Mouse (Mus musculus) left cerebral cortex, adult 8-10 months (tissue): ENCODE measurements around the gene Arhgap29. TPM values are rescaled to one million over a fixed set of nuclear protein-coding genes. Genes with fewer than 3 reads are reported as not detected.

ENCODE experiments used
- DNase-seq, 2 experiments: peaks; one replicate each; pipeline ENCODE4 v3.0.0; 2022; ENCODE audit warnings: low spot score in 2 of 2
- total RNA-seq, 4 experiments: library from RNA; stranded (reverse); gene quantifications; 2 replicates each; pipeline ENCODE4 v1.2.4; 2022

Arhgap29 gene
- total RNA-seq, 4 experiments from 2014 or later: 20.0 to 26.9 (median 24.7) TPM

DNA sequence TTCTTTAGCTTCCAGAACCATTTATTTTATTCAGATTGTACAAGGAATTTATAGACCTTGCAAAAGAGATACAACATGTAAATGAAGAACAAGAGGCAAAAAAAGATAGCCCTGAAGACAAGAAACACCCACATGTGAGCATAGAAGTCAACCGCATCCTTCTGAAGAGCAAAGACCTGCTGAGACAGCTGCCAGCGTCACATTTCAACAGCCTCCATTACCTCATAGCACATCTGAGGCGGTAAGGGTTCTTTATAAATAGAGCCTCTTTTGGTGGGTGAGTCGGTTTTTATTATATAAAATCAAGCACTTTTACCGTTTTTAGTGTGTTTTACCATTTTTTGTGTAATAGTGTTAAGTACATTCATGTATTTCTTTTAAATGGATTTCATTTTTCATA is 57.5 kb downstream of the Arhgap29 start:
- no peak for DNase-seq

DNA sequence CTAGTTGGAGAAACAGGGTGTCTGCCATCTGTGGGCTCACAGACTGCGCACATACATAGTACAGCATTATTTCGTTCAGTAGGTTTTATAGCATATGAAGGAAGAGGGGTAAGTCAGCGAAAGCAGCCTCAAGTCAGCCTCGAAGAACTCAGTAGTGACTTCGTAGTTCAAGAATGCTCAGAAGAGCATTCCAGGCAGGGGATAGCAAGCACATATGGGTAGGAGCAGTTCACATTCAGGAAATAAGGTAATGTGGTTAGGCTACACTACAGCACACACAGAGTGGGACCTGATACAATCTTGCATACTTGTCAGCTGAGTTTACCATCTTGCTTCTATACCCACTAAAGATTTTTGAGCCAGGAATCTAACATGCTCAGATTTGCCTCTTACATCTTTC is 58.0 kb downstream of the Arhgap29 start:
- DNase-seq: no peak

DNA sequence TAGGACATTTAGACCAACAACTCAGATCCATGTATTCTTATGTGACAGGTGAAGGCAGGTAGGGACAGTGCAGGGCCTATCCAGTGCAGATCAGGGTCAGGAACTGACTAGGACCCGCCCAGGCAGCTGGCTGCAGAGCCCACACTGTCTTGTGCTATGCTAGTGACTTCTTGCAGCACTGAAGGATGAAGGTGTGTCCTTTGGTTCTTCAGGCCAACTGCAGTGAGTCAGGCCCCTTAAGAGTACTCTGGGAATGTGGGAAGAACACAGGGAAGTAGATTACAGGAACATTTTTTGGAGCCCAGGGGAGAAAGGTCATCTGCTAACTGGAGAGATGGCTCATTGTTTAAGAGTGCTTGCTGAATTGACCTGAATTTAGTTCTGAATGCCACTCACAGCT is 60.1 kb downstream of the Arhgap29 start:
- no peak for DNase-seq

DNA sequence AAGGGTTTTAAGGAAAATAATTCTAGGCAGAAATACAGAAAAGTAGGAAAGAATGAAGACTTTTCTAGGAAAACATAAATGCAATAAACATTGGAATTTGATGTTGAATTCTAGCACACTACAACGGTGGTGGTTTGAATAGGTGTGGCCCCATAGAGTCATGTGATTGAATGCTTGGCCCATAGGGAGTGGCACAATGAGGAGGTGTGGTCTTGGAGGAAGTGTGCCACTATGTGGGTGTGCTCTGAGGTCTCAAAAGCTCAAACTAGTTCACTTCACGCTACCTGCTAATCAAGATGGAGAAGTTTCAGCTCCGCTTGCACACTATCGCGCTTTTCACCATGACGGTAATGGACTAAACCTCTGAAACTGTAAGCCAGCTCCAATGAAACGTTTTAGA is 66.1 kb downstream of the Arhgap29 start:
- DNase-seq: no peak

DNA sequence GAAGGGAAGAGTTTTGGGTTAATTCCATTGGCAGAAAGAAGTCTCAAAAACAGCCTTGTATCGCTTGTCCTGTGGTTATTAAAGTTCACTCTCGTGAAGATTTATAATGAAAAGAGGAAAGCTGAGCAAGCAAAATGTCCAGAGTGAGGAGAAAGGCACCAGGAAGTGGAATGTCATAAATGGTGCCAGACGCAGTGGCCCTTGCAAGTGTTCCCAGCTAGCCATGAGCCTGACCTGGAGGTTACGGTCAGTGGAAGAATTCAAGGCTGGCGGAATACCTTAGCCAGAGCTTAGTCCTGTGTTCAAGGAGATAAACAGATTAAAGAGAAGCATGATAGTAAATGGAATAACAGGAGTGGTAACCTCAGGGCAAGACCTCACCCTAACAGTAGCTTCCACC is 66.8 kb downstream of the Arhgap29 start:
- DNase-seq: no peak

DNA sequence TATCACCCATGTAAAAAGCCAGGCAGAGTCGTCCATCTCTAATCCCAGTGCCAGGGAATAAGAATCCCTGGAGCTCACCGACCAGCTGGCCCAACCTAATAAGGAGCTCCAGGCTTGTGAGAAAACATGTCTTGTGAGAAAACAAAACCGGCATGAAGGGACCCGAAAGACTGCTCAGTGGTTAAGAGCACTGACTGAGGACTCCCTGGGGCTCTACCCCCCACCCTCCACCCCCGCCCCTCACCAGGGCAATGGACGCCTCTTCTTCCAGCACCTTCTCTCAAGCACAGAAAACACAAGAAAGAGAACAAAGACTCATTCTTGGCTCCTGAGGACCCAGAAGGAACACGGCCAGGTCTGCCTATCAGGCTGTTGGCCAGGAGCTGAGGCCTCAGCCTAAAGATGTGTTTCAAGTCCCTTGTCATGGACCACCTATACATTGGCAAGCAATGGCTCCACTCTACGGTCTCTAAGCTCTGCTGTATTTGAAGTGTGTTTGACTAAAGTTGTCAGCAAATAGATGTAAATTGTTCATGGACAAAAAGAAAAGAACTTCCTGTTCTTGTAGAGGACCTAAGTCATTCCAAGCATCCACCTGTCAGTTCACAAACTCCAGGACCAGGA is 68.8 kb downstream of the Arhgap29 start:
- no peak for DNase-seq

DNA sequence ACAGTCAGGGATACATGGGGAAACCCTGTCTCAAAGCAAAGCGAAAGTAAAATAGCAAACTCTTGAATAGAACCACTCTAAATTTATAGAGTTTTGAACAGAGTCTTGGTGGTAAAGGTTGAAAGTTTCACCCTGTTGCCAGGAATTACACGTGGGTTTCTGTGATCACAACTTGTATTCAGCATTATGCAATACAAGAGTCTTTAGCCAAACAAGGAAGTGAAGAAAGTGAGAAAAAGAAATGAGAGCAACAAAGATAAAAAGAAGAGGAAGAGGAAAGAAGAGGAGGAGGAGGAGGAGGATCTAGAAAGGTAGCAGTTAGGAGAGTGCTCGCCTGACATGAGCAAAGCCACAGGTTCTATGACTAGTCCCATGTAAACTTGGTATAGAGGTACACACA is 70.0 kb downstream of the Arhgap29 start:
- DNase-seq: no peak

DNA sequence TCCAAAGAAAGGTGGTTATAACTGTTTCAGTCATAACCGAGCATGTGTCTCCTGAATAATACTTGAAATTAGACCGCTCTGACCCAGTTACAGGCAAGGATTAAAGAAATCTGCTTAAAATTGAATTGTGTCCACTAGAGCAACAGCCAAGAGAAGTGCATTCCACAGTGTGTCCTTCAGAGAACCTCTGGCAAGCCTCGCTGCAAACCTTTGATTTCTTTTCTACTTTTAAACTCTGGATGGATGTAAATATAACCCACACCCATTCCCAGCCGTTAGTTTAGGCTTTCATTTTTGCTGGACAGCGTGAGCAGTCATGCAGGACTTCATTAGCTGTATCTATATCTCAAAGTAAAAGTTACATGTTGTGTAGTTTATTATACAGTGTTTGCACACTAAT is 74.3 kb downstream of the Arhgap29 start:
- no peak for DNase-seq

DNA sequence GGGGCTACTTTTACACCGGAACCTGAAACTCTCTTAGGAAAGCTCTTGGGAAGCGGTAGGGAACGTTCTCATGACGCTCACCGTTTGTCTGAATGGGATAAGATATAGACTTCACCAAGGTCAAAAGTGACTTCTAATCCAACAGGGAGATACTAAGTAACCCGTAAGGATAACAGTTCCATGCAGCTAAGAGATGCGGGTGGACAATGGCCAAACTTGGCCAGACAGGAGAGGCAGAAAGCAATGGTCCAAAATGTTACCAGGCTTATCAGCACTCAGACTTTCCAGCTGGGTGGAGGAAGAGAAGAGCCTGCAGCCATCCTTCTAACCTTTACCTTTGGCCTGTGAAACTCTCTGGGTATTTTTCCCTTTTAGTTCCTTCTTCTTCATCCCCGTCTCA is 75.4 kb downstream of the Arhgap29 start:
- DNase-seq: no peak

DNA sequence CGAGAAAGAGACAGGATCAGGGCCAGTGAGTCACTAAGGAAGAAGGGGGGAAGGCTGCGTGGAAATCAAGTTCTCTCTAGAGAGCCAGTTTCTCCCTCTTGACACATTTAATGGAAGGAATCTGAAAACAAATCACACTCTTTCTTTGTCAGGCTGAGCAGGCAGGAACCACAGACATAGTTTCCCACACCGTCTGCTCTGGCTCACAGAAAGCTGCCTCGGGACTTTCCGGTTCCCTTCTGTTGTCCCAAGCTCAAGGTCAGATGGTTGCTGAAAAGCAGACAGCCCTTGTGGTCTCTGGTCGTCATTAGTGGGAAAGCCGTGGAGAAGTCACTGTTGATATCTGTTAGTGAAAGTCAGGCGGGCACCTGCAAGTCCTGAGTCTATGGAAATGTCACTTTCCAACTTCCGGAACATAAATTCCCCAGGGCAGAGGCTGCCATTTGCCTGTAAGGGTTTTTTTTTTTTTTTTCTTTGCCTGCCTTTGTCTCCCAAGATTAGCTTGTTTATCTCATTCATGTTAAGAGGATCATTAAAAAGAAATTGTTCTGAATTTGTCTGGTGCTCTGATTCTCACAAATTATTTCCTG is 81.0 kb downstream of the Arhgap29 start:
- no peak for DNase-seq

DNA sequence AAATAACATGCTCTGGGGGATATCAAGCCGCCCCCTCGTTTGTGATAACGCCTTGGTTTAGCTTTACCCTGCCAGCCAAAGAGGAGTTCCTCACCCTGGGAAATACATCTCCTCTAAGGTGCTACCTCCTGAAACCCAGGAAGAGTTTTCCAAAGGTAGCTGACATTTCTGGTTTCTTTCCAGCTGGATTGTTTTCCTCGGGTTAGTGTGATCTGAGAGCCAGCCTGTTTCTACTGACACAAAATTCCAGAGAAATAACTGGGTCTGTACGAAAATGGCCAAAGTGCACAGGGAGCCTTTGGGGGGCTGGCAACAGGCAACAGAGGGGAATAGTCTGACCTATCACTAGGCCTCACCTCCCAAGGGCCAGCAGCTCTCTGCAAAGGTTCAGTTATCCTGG is 81.9 kb downstream of the Arhgap29 start:
- DNase-seq: no peak

DNA sequence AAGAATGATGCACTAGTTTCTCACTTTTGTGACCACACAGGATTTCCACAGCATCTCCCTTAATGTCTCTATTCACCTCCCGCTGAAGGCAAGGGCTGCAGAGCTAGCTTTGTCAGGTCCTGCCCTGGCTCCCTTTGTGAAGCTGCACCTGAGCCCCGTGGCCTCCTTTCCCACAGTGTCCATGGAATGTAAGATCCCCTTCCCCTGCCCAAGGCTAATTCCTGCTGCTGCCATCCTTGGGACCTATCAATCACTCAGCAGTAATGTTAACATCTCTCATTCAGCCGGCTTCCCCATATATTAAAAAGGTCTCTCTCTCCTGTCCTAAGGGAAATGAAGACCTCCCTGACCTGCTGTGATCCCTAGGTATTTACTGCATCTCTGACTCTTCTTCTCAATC is 82.8 kb downstream of the Arhgap29 start:
- DNase-seq: no peak

DNA sequence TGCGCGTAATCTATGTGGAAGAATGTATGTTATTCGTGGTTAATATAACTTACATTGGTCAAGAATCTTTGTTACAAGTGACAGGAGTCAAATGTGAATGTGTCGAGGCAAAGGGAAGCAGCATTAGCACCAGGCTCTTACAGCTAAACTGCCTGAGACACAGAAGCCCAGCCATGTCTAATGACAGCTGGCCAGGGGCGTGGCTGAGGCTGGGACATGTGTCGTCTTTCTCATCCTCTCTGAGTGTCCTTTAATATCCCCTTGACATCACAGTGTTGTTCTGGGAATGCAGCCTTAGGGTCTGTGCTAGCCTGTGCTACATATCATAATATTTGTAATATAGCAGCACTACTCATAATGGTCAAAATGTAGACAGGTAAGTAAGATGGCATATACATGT is 88.2 kb downstream of the Arhgap29 start:
- DNase-seq: no peak

DNA sequence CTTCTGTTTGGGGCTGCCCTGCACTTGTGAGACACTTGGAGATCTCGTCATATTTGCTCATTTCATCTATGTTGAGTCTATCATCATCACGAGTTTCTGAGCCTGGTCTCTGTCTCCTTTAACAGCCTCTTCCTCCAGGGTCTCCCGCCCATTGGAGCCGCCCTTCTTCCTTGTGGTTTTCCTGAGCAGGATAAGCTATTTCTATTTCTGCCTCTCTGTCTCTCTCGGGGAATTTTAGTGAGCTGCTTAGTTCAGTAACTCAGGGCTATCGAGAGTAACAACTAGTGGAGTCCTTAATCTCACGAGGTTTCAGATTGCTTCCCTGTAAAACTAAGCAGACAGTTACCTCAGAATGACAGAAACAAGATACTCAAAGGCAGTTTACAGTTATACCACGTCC is 90.8 kb downstream of the Arhgap29 start:
- no peak for DNase-seq

DNA sequence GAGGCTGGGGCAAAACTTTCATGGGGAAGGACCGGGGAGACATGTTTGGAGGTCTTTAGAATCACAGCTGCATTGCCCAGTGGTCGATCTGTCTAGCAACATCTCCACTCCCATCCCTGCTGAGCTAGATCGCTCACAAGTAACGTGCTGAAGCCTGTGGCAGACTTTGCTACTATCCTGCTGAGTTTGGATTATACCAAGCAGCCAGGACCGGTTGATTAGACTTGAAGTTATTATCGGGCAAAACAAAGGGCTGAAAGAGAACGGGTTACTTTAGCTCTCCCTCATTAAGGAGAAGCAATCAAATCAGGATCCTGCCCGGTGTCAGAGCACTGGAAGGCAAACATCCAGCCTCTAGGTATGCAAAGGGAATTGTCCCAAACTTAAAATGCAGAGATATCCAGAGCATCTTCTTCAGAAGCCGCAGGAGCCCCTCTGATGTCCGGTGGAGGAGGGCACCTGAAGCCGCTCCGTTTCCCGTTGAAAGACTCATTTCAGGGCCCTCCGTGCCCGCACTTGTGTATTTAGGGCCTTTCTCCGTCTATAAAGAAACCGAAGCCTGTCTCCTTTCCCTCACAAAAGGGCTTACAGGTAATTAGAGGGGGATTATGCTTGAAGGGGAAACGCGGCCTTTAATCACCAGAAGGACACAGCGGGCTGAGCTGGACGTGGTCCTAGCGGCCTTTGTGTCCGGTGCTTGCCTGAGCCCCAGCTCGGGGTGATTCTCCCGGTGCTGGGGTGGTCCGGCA is 91.6 kb downstream of the Arhgap29 start, which contains the start of gene Abca4:
Gene Abca4 (plus strand): TSS at position 645 of the 749 bp plus-strand sequence.
- no peak for DNase-seq

DNA sequence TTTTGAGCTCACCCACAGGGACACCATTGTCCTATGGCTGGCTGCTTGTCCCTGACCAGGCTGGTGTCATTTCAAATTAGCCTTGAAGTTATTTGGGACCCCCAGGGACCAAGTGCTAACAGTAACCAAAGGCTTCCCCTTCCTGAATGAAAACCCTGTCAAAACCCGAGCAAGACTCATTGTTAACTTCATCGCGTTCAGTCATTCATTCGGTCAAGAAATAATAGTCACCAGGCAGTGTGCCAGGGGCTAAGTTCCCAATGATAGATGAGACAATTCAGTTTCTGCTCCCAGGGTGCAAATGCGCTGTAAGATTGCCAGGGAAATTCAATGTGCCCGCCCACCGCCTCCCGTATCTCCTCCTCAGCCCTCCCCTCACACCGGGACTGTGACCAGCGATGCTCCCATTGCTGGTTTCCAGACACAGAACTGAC is 93.9 kb downstream of the Arhgap29 start:
- DNase-seq: no peak

DNA sequence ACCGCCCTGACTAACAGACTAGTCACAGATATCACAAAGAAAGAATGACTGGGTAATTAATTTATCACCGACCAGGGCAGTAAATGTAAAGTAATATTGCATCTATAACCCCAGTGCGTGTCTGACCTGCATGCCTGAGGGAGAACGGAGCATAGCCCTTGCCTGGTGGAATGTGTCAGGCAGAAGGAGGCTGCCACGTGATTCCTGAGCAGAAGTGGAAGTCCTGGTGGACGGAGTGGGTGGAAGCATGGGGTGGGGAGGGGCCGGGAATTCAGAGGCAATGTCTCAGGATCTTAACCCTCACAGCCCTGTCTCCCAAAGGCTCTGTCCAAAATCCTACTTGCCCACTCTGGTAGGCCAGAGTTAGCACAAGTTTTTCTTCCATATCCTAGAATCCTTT is 95.1 kb downstream of the Arhgap29 start:
- no peak for DNase-seq

DNA sequence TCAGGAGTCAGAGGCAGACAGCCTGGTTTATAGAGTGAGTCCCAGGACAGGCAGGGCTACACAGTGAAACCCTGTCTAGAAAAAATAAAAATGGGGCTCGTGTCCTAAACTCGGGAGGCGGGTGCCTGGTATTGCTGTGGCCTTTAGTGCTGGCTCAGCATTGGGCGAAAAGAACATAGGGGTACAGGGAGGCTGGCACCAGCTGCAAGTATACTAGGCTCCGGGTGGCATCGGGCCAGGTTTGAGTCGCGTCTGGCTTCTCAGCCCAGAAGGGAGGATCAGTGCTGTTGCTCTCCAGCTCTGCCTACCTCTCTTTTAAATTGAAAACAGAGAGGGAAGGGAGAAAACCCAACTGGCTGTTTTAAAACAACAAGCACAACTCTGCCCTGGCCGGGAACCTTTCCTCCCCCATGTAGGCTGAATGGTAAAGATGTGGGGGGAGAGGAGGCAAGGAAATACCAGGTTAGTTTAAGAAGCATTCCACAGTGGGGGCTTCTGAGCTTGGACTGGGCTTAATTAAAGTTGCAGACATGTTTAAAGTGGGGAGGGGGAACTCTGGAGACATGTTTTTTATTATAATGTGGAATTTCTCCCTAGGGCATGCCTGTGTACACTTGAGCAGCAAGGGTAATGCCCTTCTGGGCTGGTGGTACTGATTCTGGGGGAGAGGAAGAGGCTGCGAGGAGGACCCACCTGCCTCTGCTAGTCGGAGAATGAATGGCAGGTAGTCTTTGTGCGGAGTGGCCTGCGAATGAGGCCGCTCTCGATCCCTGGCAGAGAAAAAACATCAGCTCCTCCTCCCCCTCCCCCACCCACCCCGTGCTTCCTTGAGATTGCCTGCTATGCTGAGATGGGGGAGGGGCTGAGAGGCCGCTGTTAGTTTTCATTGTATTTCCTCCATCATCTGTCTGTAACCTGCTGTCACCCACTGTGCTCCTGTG is 95.8 kb downstream of the Arhgap29 start:
- peak; percentile 32 to 42 for DNase-seq

DNA sequence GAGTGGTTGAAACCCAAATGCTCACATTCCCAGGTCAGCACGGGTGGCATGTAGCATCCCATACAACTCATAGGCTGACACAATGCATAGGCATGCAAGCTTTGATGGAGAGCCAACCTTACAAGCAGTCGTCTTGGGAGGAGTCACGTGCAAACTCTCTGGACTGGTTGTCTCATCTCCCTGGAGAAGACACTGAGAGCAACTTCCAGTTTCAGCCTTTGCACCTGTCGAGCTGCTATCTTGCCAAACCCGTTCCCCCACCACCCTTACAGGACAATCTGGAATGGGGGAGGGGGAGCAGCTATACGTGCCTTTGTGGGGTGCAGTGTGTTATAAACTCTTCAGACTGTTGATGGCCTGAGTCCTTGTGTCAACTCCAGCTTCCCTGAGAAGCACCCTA is 96.8 kb downstream of the Arhgap29 start:
- no peak for DNase-seq

DNA sequence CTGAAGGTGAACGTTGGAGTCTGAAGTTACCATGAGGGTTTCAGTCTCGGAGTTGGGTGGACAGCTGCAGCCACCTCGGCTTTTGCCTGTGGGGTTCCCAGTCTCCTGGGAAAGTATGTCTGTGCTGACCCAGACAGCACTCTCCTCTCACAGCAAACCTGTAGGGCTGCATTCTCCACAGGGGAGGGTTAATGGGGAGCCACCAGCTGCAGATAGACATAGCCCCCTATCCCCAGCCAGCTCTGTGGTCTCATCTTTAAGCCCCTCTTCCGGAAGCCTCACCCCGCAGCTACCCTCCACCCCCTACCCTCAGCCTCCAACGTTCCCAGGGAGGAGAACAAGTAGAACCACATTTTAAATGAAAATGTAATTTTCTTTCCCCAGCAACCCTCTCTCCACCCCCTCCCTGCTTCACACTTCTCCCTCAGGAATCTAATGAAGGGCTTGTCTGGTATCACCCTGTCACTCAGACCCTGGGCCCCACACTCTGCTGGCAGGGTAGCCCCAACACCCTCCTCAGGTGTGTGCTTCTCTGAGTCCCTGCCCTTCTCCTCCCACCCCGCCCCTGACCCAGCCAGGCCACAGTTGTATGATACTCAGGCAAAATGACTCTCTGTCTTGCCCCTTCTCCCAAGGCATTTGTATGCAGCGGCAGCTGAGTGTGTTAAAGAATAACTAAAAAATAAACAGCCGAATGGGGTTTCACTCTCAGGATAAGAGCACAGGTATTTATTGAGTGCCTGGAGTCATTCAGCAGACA is 106.3 kb downstream of the Arhgap29 start:
- no peak for DNase-seq

DNA sequence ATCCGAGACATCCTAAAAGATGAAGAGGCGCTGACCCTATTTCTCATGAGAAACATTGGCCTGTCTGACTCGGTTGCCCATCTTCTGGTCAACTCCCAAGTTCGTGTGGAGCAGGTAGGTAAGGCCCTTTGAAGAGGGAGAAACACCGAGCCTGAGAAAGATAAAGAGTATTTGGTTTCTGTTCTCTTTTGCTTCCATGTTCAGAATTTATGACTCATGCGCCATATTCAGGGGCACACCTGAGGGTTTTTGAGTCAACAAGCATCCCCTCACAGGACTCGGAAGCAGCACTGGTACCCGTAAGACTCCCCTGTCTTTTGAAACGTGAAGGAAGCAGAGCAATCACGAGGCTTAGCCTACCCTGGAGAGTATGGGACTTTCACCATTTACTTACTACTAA is 110.2 kb downstream of the Arhgap29 start:
- no peak for DNase-seq
